Mouse (Mus musculus): ENCODE results near the gene Tomm34. TPM values are rescaled to one million over a fixed set of nuclear protein-coding genes. Genes with fewer than 3 reads are reported as not detected.

The Tomm34 gene
- polyA plus RNA-seq, 1 experiment from 2014 or later = 57.1 TPM

DNA sequence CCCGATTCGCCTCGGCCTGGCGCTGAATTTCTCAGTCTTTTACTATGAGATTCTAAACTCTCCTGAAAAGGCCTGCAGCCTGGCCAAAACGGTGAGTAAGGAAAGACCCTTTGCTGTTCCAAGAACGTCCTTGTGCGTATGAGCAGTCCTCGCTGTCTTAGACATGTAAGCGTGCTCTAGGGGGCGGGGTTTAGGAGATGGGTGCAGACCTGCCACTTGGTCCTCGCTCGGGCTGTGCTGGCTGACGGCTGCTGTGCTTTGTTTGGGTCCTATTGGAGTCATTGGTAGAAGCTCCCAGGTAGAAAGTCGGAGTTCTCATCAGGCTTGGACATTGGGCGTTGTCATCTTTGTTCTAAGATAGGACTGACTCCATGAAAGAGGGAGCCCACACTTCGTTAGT lies 55.7 kb downstream of the Tomm34 start:
- no peak for ATAC-seq (replicated peaks; ENCODE audit: low FRiP score)
- Histone ChIP-seq H3K27me3 (replicated peaks; ENCODE audit: control insufficient read depth, insufficient read depth, low read length) (no peaks in the 10 kb centered on the region), H3K4me1 (replicated peaks; ENCODE audit: control insufficient read depth, insufficient read depth, low read length) (no peaks in the 10 kb centered on the region; the same call in 1 of the 2 replicates), H3K4me3 (ENCODE audit: low read depth, low read length) (no peak overlapping the region), H3K4me2 (no peak overlapping the region), H3K36me3 (ENCODE audit: control insufficient read depth, insufficient read depth, low read length) (peaks cover 57% of the 10 kb centered on the region), H3K9me3 (ENCODE audit: control insufficient read depth, low read length) (no peaks in the 10 kb centered on the region), H3K9ac (ENCODE audit: low read depth, low read length) (no peak overlapping the region), H3K27ac (ENCODE audit: low read depth, low read length) (no peak overlapping the region)
- no peak for DNase-seq (ENCODE audit: low spot score)
- 92% methylated on average over 16 of the region's 16 CpGs for WGBS

DNA sequence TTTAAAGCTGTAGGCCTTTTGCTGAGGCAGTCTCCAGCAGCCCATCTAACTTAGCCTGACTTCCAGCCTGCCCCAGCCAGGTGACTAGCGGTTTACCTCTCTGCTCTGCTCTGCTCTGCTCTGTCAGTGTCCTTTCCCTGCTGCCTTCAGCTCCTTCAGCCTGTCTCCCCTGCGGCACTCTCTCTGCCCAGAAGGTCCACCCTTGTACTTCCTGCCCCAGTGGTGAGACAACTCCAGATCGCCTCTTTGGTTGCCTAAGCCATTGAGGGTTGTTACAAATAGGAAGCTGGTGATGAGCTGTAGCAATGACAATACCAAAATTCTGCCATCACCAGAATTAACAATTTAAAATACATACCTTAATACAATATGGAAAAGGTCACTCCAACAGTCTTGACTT lies 60.0 kb downstream of the Tomm34 start:
- DNase-seq (ENCODE audit: low spot score) (no peak), ATAC-seq (replicated peaks; ENCODE audit: low FRiP score) (no peak)
- no peak overlapping the region for H3K4me3 ChIP-seq (ENCODE audit: low read depth, low read length)
- H3K9ac ChIP-seq (ENCODE audit: low read depth, low read length) = no peak overlapping the region
- H3K4me2 ChIP-seq = no peak overlapping the region
- H3K9me3 ChIP-seq (ENCODE audit: control insufficient read depth, low read length) = no peaks in the 10 kb centered on the region
- H3K27ac ChIP-seq (ENCODE audit: low read depth, low read length) = no peak overlapping the region
- H3K4me1 ChIP-seq (replicated peaks; ENCODE audit: control insufficient read depth, insufficient read depth, low read length) = peaks cover 10% of the 10 kb centered on the region
- WGBS = 62% methylated on average over 3 of the region's 3 CpGs
- H3K27me3 ChIP-seq (replicated peaks; ENCODE audit: control insufficient read depth, insufficient read depth, low read length) = no peaks in the 10 kb centered on the region
- peaks cover 30% of the 10 kb centered on the region for H3K36me3 ChIP-seq (ENCODE audit: control insufficient read depth, insufficient read depth, low read length)

DNA sequence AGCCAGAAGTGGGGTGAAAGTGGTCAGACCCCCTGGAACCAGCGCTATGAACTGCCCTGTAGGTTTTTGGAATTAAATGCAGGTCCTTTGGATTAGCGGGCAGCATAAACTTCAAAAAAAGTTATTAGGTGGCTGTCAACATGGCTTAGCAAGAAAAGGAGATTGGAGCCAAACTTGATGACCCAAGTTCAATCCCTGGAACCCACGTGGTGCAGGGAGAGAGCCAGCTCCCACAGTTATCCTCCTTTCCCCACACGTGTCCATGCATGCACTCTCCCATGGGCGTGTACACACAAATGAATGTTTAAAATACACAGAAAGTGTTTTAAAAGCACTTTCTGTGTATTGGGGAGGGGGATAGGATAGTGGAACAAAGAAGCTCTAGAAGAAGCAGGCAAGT lies 60.5 kb downstream of the Tomm34 start:
- no peak for DNase-seq (ENCODE audit: low spot score)
- H3K9ac ChIP-seq (ENCODE audit: low read depth, low read length) = no peak overlapping the region
- H3K36me3 ChIP-seq (ENCODE audit: control insufficient read depth, insufficient read depth, low read length) = peaks cover 26% of the 10 kb centered on the region
- ATAC-seq (replicated peaks; ENCODE audit: low FRiP score) = no peak
- peaks cover 14% of the 10 kb centered on the region for H3K4me1 ChIP-seq (replicated peaks; ENCODE audit: control insufficient read depth, insufficient read depth, low read length)
- 81% methylated on average over 5 of the region's 5 CpGs for WGBS
- H3K27ac ChIP-seq (ENCODE audit: low read depth, low read length) = no peak overlapping the region
- no peaks in the 10 kb centered on the region for H3K27me3 ChIP-seq (replicated peaks; ENCODE audit: control insufficient read depth, insufficient read depth, low read length)
- no peak overlapping the region for H3K4me3 ChIP-seq (ENCODE audit: low read depth, low read length)
- no peak overlapping the region for H3K4me2 ChIP-seq
- H3K9me3 ChIP-seq (ENCODE audit: control insufficient read depth, low read length) = no peaks in the 10 kb centered on the region

DNA sequence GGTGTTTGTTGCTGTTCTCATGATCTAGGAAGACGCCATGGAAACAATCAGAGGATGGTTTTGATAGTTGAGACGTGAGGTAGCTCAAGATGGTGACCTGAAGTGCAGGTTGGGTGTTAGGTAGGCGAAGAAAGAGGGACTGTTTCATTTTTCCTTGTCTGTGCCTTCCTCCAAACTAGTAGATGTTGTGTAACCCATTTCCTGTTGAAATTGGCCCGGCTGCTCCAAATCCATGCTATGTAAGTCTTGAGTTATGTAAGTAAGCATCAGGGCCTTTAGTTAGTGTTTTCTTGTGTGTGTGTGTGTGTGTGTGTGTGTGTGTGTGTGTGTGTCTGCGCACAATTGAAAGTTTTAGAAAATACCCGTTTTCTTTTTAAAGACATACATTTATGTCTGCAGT lies 61.7 kb downstream of the Tomm34 start:
- Histone ChIP-seq H3K9me3 (ENCODE audit: control insufficient read depth, low read length) (no peaks in the 10 kb centered on the region), H3K4me3 (ENCODE audit: low read depth, low read length) (no peak overlapping the region), H3K36me3 (ENCODE audit: control insufficient read depth, insufficient read depth, low read length) (peaks cover 17% of the 10 kb centered on the region), H3K4me1 (replicated peaks; ENCODE audit: control insufficient read depth, insufficient read depth, low read length) (peaks cover 14% of the 10 kb centered on the region), H3K27me3 (replicated peaks; ENCODE audit: control insufficient read depth, insufficient read depth, low read length) (no peaks in the 10 kb centered on the region), H3K4me2 (no peak overlapping the region), H3K9ac (ENCODE audit: low read depth, low read length) (no peak overlapping the region), H3K27ac (ENCODE audit: low read depth, low read length) (no peak overlapping the region)
- WGBS = 79% methylated on average over 6 of the region's 6 CpGs
- ATAC-seq (replicated peaks; ENCODE audit: low FRiP score) = no peak
- no peak for DNase-seq (ENCODE audit: low spot score)

DNA sequence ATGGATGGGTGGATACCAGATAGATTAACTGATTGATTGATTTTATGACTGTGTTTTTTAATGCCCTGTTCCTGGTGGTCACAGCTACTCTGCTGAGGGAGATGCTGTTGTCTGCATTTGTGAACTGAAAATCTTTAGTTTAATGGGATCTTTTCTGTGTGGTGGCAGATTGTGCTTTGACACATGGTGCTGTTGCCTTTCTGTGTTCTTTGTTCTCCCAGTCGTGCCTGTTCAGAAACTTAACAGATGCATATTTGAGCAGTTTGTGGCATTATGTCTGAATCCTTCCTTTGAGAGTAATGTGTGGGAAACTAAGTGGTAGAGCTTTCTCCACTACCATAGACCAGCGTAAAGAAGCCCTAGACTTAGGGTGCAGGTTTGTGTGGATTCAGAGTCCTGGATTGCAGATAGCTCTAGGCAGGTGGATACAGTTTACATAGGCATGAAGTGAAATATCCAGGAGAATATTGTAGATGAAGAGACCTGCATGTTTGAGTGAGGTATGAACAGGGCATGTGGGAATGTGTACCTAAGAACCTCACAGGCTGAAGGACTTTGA lies 62.9 kb downstream of the Tomm34 start:
- H3K4me3 ChIP-seq (ENCODE audit: low read depth, low read length) = no peak overlapping the region
- 79% methylated on average over 2 of the region's 2 CpGs for WGBS
- peaks cover 17% of the 10 kb centered on the region for H3K4me1 ChIP-seq (replicated peaks; ENCODE audit: control insufficient read depth, insufficient read depth, low read length)
- no peak for DNase-seq (ENCODE audit: low spot score)
- no peak for ATAC-seq (replicated peaks; ENCODE audit: low FRiP score)
- H3K27ac ChIP-seq (ENCODE audit: low read depth, low read length) = no peak overlapping the region
- H3K9me3 ChIP-seq (ENCODE audit: control insufficient read depth, low read length) = no peaks in the 10 kb centered on the region
- H3K9ac ChIP-seq (ENCODE audit: low read depth, low read length) = no peak overlapping the region
- peaks cover 16% of the 10 kb centered on the region for H3K36me3 ChIP-seq (ENCODE audit: control insufficient read depth, insufficient read depth, low read length)
- H3K27me3 ChIP-seq (replicated peaks; ENCODE audit: control insufficient read depth, insufficient read depth, low read length) = no peaks in the 10 kb centered on the region
- no peak overlapping the region for H3K4me2 ChIP-seq

DNA sequence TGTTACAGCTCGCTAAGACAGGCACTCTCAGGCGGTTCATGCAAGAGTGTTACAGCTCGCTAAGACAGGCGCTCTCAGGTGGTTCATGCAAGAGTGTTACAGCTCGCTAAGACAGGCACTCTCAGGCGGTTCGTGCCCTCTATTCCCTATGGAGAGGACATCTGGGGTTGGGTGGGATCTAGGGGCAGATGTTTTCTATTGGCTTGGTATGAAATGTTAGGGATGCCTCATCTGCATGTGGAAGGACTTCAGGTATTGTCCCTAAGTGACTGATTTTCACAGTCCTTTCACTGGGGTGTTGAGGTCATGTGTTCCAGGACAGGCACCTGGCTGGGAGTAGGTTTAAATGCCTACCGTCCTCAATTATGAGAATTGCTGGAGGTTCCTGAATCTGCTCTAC lies 63.4 kb downstream of the Tomm34 start:
- no peak overlapping the region for H3K4me3 ChIP-seq (ENCODE audit: low read depth, low read length)
- H3K4me2 ChIP-seq = no peak overlapping the region
- ATAC-seq (replicated peaks; ENCODE audit: low FRiP score) (no peak), DNase-seq (ENCODE audit: low spot score) (no peak)
- H3K36me3 ChIP-seq (ENCODE audit: control insufficient read depth, insufficient read depth, low read length) = peaks cover 11% of the 10 kb centered on the region
- H3K9me3 ChIP-seq (ENCODE audit: control insufficient read depth, low read length) = no peaks in the 10 kb centered on the region
- H3K9ac ChIP-seq (ENCODE audit: low read depth, low read length) = no peak overlapping the region
- H3K27ac ChIP-seq (ENCODE audit: low read depth, low read length) = no peak overlapping the region
- no peaks in the 10 kb centered on the region for H3K27me3 ChIP-seq (replicated peaks; ENCODE audit: control insufficient read depth, insufficient read depth, low read length)
- peaks cover 17% of the 10 kb centered on the region for H3K4me1 ChIP-seq (replicated peaks; ENCODE audit: control insufficient read depth, insufficient read depth, low read length)
- WGBS = 91% methylated on average over 8 of the region's 8 CpGs

DNA sequence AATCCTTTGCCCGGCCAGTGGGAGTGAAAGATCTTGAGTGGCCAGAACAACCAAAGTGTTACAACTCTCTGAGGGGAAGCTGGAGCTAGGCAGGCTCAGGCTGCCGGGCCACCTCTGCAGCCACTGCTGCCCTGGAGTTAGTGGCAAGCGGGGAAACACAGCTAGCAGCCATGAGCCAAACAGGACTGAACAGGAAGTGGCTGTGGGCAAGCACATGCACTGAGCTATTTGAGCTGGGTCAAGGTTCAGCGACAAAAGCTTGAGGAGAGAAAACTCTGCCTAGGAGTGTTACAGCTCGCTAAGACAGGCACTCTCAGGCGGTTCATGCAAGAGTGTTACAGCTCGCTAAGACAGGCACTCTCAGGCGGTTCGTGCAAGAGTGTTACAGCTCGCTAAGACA lies 64.0 kb downstream of the Tomm34 start:
- WGBS = 50% methylated on average over 10 of the region's 10 CpGs
- Histone ChIP-seq H3K4me3 (ENCODE audit: low read depth, low read length) (no peak overlapping the region), H3K4me2 (peak overlapping the region; percentile 22; the same call in 1 of the 2 replicates)

DNA sequence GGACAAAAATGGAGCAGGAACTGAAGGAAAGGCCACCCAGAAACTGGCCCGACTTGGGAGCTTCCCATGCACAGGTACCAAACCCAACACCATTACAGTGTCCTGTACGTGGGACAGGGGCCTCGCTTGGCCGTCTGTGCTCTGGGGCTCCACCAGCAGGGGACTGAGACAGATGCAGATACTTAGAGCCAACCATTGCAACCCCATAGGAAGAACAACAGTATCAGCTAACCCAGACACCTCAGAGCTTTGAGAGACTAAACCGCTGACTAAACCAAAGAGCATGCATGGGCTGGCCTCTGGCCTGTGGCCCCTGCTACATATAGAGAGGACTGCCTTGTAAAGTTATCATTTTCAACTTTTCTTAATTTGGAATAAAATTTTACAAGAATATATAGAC lies 66.5 kb downstream of the Tomm34 start:
- no peak overlapping the region for H3K27ac ChIP-seq (ENCODE audit: low read depth, low read length)
- no peaks in the 10 kb centered on the region for H3K9me3 ChIP-seq (ENCODE audit: control insufficient read depth, low read length)
- DNase-seq (ENCODE audit: low spot score) (no peak), ATAC-seq (replicated peaks; ENCODE audit: low FRiP score) (peak; percentile 46; the same call in 1 of the 2 replicates)
- no peaks in the 10 kb centered on the region for H3K36me3 ChIP-seq (ENCODE audit: control insufficient read depth, insufficient read depth, low read length)
- H3K4me3 ChIP-seq (ENCODE audit: low read depth, low read length) = no peak overlapping the region
- no peak overlapping the region for H3K4me2 ChIP-seq
- no peaks in the 10 kb centered on the region for H3K27me3 ChIP-seq (replicated peaks; ENCODE audit: control insufficient read depth, insufficient read depth, low read length)
- WGBS = 70% methylated on average over 5 of the region's 5 CpGs
- H3K4me1 ChIP-seq (replicated peaks; ENCODE audit: control insufficient read depth, insufficient read depth, low read length) = peaks cover 17% of the 10 kb centered on the region
- H3K9ac ChIP-seq (ENCODE audit: low read depth, low read length) = no peak overlapping the region

More for the DNA sequence above, 64.0 kb downstream of the Tomm34 start:
- H3K9me3 ChIP-seq (ENCODE audit: control insufficient read depth, low read length) = no peaks in the 10 kb centered on the region
- no peak for DNase-seq (ENCODE audit: low spot score)
- no peak overlapping the region for H3K9ac ChIP-seq (ENCODE audit: low read depth, low read length)
- H3K36me3 ChIP-seq (ENCODE audit: control insufficient read depth, insufficient read depth, low read length) = peaks cover 5% of the 10 kb centered on the region
- H3K27me3 ChIP-seq (replicated peaks; ENCODE audit: control insufficient read depth, insufficient read depth, low read length) = no peaks in the 10 kb centered on the region
- peaks cover 17% of the 10 kb centered on the region for H3K4me1 ChIP-seq (replicated peaks; ENCODE audit: control insufficient read depth, insufficient read depth, low read length)
- no peak for ATAC-seq (replicated peaks; ENCODE audit: low FRiP score)
- 0 out of 2 replicates have a peak overlapping the region, but pooled peaks have one; percentile 43 for H3K27ac ChIP-seq (ENCODE audit: low read depth, low read length)
